Mouse (Mus musculus) ES-E14 (cell line): ENCODE measurements at regions not wholly inside any gene's neighbourhood (a gene's known extent, or its start where the extent isn't known, plus 50 kb on each side); places are given as distances from the start of the nearest gene placed in this dataset.

Experiments
- DNase-seq: peaks from one replicate; pipeline ENCODE4 v3.0.0-alpha.2; 2013; ENCODE audit warnings: low read depth, low spot score
- H3K27ac ChIP-seq: 2 replicates; pipeline ENCODE4 v1.5.1; 2012; ENCODE audit warnings: low read depth, mild to moderate bottlenecking, low read length, moderate library complexity, mixed read lengths; ENCODE audit not compliant: poor library complexity, insufficient read depth, severe bottlenecking
- H3K36me3 ChIP-seq: 2 replicates; pipeline ENCODE4 v1.6.1; 2012; ENCODE audit warnings: mild to moderate bottlenecking, low read length, moderate library complexity, mixed read lengths; ENCODE audit not compliant: control insufficient read depth, poor library complexity, insufficient read depth, severe bottlenecking
- H3K4me1 ChIP-seq, 2 experiments: fragments of 150-350 bp in 1 of 2; sonication (generic) in 1 of 2; 2 replicates each; pipeline ENCODE4 v1.6.1; 2012; ENCODE audit warnings: low read length in 2 of 2, mild to moderate bottlenecking in 1 of 2, mixed read lengths in 1 of 2; ENCODE audit not compliant: control insufficient read depth in 2 of 2, insufficient read depth in 2 of 2, poor library complexity in 1 of 2
- H3K4me3 ChIP-seq, 2 experiments: fragments of 150-350 bp in 1 of 2; sonication (generic) in 1 of 2; 2 replicates each; pipeline ENCODE4 v1.5.1; 2012; ENCODE audit warnings: low read length in 2 of 2, low read depth in 1 of 2, mild to moderate bottlenecking in 1 of 2, mixed read lengths in 1 of 2; ENCODE audit not compliant: insufficient read depth in 1 of 2, poor library complexity in 1 of 2, severe bottlenecking in 1 of 2
- H3K9ac ChIP-seq: 2 replicates; pipeline ENCODE4 v1.6.1; 2012; ENCODE audit warnings: low read depth, mild to moderate bottlenecking, low read length, mixed read lengths; ENCODE audit not compliant: poor library complexity, insufficient read depth, severe bottlenecking
- H3K9me3 ChIP-seq: fragments of 150-350 bp; sonication (generic); 2 replicates; pipeline ENCODE4 v1.6.1; 2012; ENCODE audit warnings: low read depth, mild to moderate bottlenecking, low read length; ENCODE audit not compliant: control insufficient read depth, insufficient read depth
- CHD2 ChIP-seq: IDR thresholded peaks from 2 replicates; pipeline ENCODE4 v1.6.1; 2014; ENCODE audit warnings: mild to moderate bottlenecking, low read depth, low read length, inconsistent platforms
- HCFC1 ChIP-seq: IDR thresholded peaks from 2 replicates; pipeline ENCODE4 v1.6.1; 2012; ENCODE audit warnings: low read length, inconsistent platforms, borderline replicate concordance; ENCODE audit not compliant: insufficient read depth
- MAFK ChIP-seq: IDR thresholded peaks from 2 replicates; pipeline ENCODE4 v1.6.1; 2014; ENCODE audit warnings: mild to moderate bottlenecking, low read depth, low read length, inconsistent platforms; ENCODE audit not compliant: insufficient read depth
- ZC3H11A ChIP-seq: IDR thresholded peaks from 2 replicates; pipeline ENCODE4 v1.6.1; 2012; ENCODE audit warnings: low read depth, mild to moderate bottlenecking, inconsistent platforms, low read length, borderline replicate concordance
- ZNF384 ChIP-seq: IDR thresholded peaks from 2 replicates; pipeline ENCODE4 v1.6.1; 2012; ENCODE audit warnings: low read depth, low read length, inconsistent platforms
- in situ Hi-C, 2 experiments: fragments of 600-800 bp; cut with MboI; formaldehyde crosslinking; loops; one replicate each; pipeline ENCODE4 v1.15.1; 2025; ENCODE audit warnings: low sequenced_read_pairs in 2 of 2, inconsistent platforms in 1 of 2; ENCODE audit not compliant: unreplicated experiment in 2 of 2

- no peak for DNase-seq
- Histone ChIP-seq H3K4me1 (no peaks in the 10 kb centered on the region), H3K9me3 (no peaks in the 10 kb centered on the region), H3K4me3 (no peak overlapping the region), H3K9ac (no peak overlapping the region), H3K36me3 (no peaks in the 10 kb centered on the region), H3K27ac (no peak overlapping the region)
- in situ Hi-C loops: no loop called here
- TF ChIP-seq ZC3H11A (no peak), CHD2 (no peak), ZNF384 (no peak), HCFC1 (no peak), MAFK (no peak)
These were observed 385.1 kb downstream of the Ccser2 start for GRCm38 (mm10) chr14:36583338-36584064.

GRCm38 (mm10) chr14:36563229-36563865 is 405.2 kb downstream of the Ccser2 start:
- TF ChIP-seq ZNF384: no peak
- TF ChIP-seq HCFC1: no peak
- no peak for TF ChIP-seq CHD2
- no peak for TF ChIP-seq MAFK
- no peak for TF ChIP-seq ZC3H11A
- DNase-seq: no peak
- H3K4me1 ChIP-seq: no peaks in the 10 kb centered on the region
- no peaks in the 10 kb centered on the region for H3K36me3 ChIP-seq
- no peak overlapping the region for H3K27ac ChIP-seq
- H3K4me3 ChIP-seq: no peak overlapping the region
- no peak overlapping the region for H3K9ac ChIP-seq
- H3K9me3 ChIP-seq: no peaks in the 10 kb centered on the region
- in situ Hi-C loops: no loop called here

- no peak for DNase-seq
- H3K27ac ChIP-seq: no peak overlapping the region
- in situ Hi-C loops: no loop called here
These were observed 431.2 kb downstream of the Ccser2 start for GRCm38 (mm10) chr14:36537402-36537801.

GRCm38 (mm10) chr14:36527310-36527709 is 432.6 kb downstream of the 4930474N05Rik start:
- Histone ChIP-seq H3K36me3 (no peaks in the 10 kb centered on the region), H3K4me1 (no peaks in the 10 kb centered on the region), H3K4me3 (no peak overlapping the region), H3K9me3 (no peaks in the 10 kb centered on the region), H3K9ac (no peak overlapping the region), H3K27ac (no peak overlapping the region)
- TF ChIP-seq MAFK (no peak), HCFC1 (no peak), CHD2 (no peak), ZNF384 (no peak), ZC3H11A (no peak)
- DNase-seq: no peak
- in situ Hi-C loops: no loop called here

More at GRCm38 (mm10) chr14:36537402-36537801, 431.2 kb downstream of the Ccser2 start:
- no peaks in the 10 kb centered on the region for H3K9me3 ChIP-seq
- no peaks in the 10 kb centered on the region for H3K4me1 ChIP-seq
- H3K36me3 ChIP-seq: no peaks in the 10 kb centered on the region
- TF ChIP-seq HCFC1 (no peak), ZNF384 (no peak)
- H3K4me3 ChIP-seq: no peak overlapping the region
- no peak overlapping the region for H3K9ac ChIP-seq
